ENCODE assay signal across 19 mouse cellular contexts in genomic region chr15:31302293-31302990, GRCm38 (mm10).
DNase-seq lines count a peak whose midpoint lies in the region; ATAC-seq lines count a peak whose summit lies in the region.
"Had no signal": no experiment of that assay in that cellular context is flagged by ENCODE, and none has a peak within 500 bp of the region (broad histone marks: within the 10 kb centered on the region; RNA-seq: fewer than 3 reads in every experiment).

No protein-coding gene starts in this region.

- WGBS in heart, embryonic 10.5 days = 51% methylated on average over 12 of the region's 12 CpGs
- 35% methylated on average over 12 of the region's 12 CpGs for WGBS in heart, embryonic 11.5 days (ENCODE audit: insufficient replicate concordance)
- WGBS in stomach, embryonic 15.5 days = 30% methylated on average over 12 of the region's 12 CpGs

- no peak overlapping the region for H3K4me2 ChIP-seq in heart, embryonic 11.5 days
- H3K4me2 ChIP-seq in stomach, embryonic 15.5 days = no peak overlapping the region

- H3K4me3 ChIP-seq in heart, embryonic 10.5 days = no peak overlapping the region
- H3K4me3 ChIP-seq in heart, embryonic 11.5 days (ENCODE audit: low read depth, low read length) = no peak overlapping the region
- H3K4me3 ChIP-seq in stomach, embryonic 15.5 days (replicated peaks) = no peak overlapping the region
- H3K4me3 ChIP-seq: erythroblast, embryonic 14.5 days; midbrain, embryonic 10.5 days had no signal

- H3K9ac ChIP-seq in heart, embryonic 11.5 days (ENCODE audit: low read depth, low read length) = no peak overlapping the region
- H3K9ac ChIP-seq in stomach, embryonic 15.5 days = no peak overlapping the region
- H3K9ac ChIP-seq: liver, embryonic 14.5 days had no signal

- no peaks in the 10 kb centered on the region for H3K36me3 ChIP-seq in heart, embryonic 10.5 days
- H3K36me3 ChIP-seq in heart, embryonic 11.5 days (ENCODE audit: control insufficient read depth, insufficient read depth, low read length) = no peaks in the 10 kb centered on the region
- H3K36me3 ChIP-seq in stomach, embryonic 15.5 days = no peaks in the 10 kb centered on the region
- H3K36me3 ChIP-seq: midbrain, embryonic 10.5 days had no signal

- H3K27ac ChIP-seq in heart, embryonic 10.5 days = no peak overlapping the region; the same call in 1 of the 2 replicates
- H3K27ac ChIP-seq in heart, embryonic 11.5 days (ENCODE audit: low read depth, low read length) = 0 out of 2 replicates have a peak overlapping the region, but pooled peaks have one; percentile 12
- H3K27ac ChIP-seq in stomach, embryonic 15.5 days = no peak overlapping the region
- H3K27ac ChIP-seq: liver, embryonic 14.5 days; midbrain, embryonic 10.5 days had no signal

- no peaks in the 10 kb centered on the region for H3K9me3 ChIP-seq in heart, embryonic 10.5 days
- H3K9me3 ChIP-seq in heart, embryonic 11.5 days (replicated peaks; ENCODE audit: control insufficient read depth, low read length) = no peaks in the 10 kb centered on the region
- H3K9me3 ChIP-seq in stomach, embryonic 15.5 days = no peaks in the 10 kb centered on the region
- H3K9me3 ChIP-seq: midbrain, embryonic 10.5 days had no signal

- ATAC-seq in heart, embryonic 11.5 days (replicated peaks; ENCODE audit: insufficient number of reproducible peaks, low FRiP score, low TSS enrichment) = no peak; the same call in 1 of the 2 replicates
- peak; percentile 66; the same call in 1 of the 2 replicates for ATAC-seq in stomach, embryonic 15.5 days (ENCODE audit: insufficient read depth, low FRiP score, low read depth)
- ATAC-seq: hindbrain, embryonic 16.5 days had no signal

- peaks cover 23% of the 10 kb centered on the region for H3K27me3 ChIP-seq in heart, embryonic 10.5 days (ENCODE audit: insufficient read depth, poor library complexity, severe bottlenecking)
- peaks cover 4% of the 10 kb centered on the region; the same call in 1 of the 2 replicates for H3K27me3 ChIP-seq in heart, embryonic 11.5 days (ENCODE audit: control insufficient read depth, insufficient read depth, low read length)
- H3K27me3 ChIP-seq in stomach, embryonic 15.5 days (replicated peaks) = peaks cover 11% of the 10 kb centered on the region

- DNase-seq in heart, adult 11 months = peak; percentile 95
- DNase-seq in heart, embryonic 10.5 days (ENCODE audit: low spot score) = no peak
- DNase-seq in heart, postnatal 4 days = peak; percentile 70
- no peak for DNase-seq in right cerebral cortex, postnatal 14 days
- no peak for DNase-seq in right cerebral cortex, postnatal 10 days (ENCODE audit: low spot score in 2 of 2)
- no peak for DNase-seq in spleen, postnatal 10 days (ENCODE audit: low spot score in 2 of 2)
- DNase-seq: adrenal gland, adult 8-10 months; cerebellum, adult 9-10 months; gastrocnemius, postnatal 36 days; layer of hippocampus, adult 9-11 months; left cerebral cortex, postnatal 4 days; right cerebral cortex, adult 18-20 months; thymus, adult 2 months had no signal

- H3K4me1 ChIP-seq in heart, embryonic 10.5 days = peaks cover 16% of the 10 kb centered on the region
- H3K4me1 ChIP-seq in heart, embryonic 11.5 days (ENCODE audit: control insufficient read depth, insufficient read depth, low read length) = peaks cover 9% of the 10 kb centered on the region; the same call in 1 of the 2 replicates
- H3K4me1 ChIP-seq in stomach, embryonic 15.5 days = 0 out of 2 replicates have a peak, but pooled peaks cover 5% of the 10 kb centered on the region

Comparison
In these comparisons a context has a peak if more than half of its experiments do, and no peak if none do; other contexts are left out.
1. DNase-seq: peak in heart, adult 11 months (single experiment) and heart, postnatal 4 days (single experiment); none in heart, embryonic 10.5 days (single experiment), right cerebral cortex, postnatal 14 days (single experiment), right cerebral cortex, postnatal 10 days (0 of 2) and spleen, postnatal 10 days (0 of 2).